Mouse (Mus musculus): ENCODE data around the gene Ppard. TPM values are rescaled to one million over a fixed set of nuclear protein-coding genes. Genes with fewer than 3 reads are reported as not detected.

Ppard gene
- polyA plus RNA-seq (2012; fragmentation: generic; extraction: Trizol): 10 to 100 TPM in 1 of 2 experiments, 1 to 10 TPM in 1; 8.9 to 25.0 TPM

GRCm38 (mm10) chr17:28232475-28233060 is at the start of gene Ppard:
Gene Ppard, plus strand, starts transcription at chr17:28232700.

GRCm38 (mm10) chr17:28207591-28208313 is 24.7 kb upstream of the Ppard start, which contains the start of gene Def6:
Gene Def6, plus strand, starts transcription at chr17:28207778.

GRCm38 (mm10) chr17:28313212-28313879 is 80.8 kb downstream of the Ppard start, which contains the start of gene Fance:
Gene Fance, plus strand, starts transcription at chr17:28313519.

GRCm38 (mm10) chr17:28328366-28328928 is 95.9 kb downstream of the Ppard start, which contains the start of gene Rpl10a:
Gene Rpl10a, plus strand, starts transcription at chr17:28328471.

GRCm38 (mm10) chr17:28350466-28351352 is 118.2 kb downstream of the Ppard start, which contains the start of gene Tead3:
Gene Tead3, minus strand, starts transcription at chr17:28350817.

Other genes starting within 250 kb of the Ppard start
- gene Tcp11, start 152.1 kb upstream of the Ppard start, polyA plus RNA-seq (2012; fragmentation: generic; extraction: Trizol): under 1 TPM in 1 of 2 experiments, not detected in 1; 0.05 TPM
- gene Scube3, start 90.6 kb upstream of the Ppard start, polyA plus RNA-seq (2012; fragmentation: generic; extraction: Trizol): 10 to 100 TPM in 1 of 2 experiments, under 1 TPM in 1; 0.64 to 11.6 TPM
- 10 to 100 TPM; 18.8 to 45.8 TPM for gene Zfp523, start 55.6 kb upstream of the Ppard start, polyA plus RNA-seq (2012; fragmentation: generic; extraction: Trizol)
- 10 to 100 TPM in 1 of 2 experiments, 1 to 10 TPM in 1; 6.4 to 13.3 TPM for gene Def6, start 24.9 kb upstream of the Ppard start, polyA plus RNA-seq (2012; fragmentation: generic; extraction: Trizol)
- 10 to 100 TPM; 44.0 to 46.3 TPM for gene Fance, start 80.8 kb downstream of the Ppard start, polyA plus RNA-seq (2012; fragmentation: generic; extraction: Trizol)
- 1,000 to 10,000 TPM; 3,726 to 3,941 TPM for gene Rpl10a, start 95.8 kb downstream of the Ppard start, polyA plus RNA-seq (2012; fragmentation: generic; extraction: Trizol)
- 10 to 100 TPM in 1 of 2 experiments, 1 to 10 TPM in 1; 7.0 to 33.0 TPM for gene Tead3, start 118.1 kb downstream of the Ppard start, polyA plus RNA-seq (2012; fragmentation: generic; extraction: Trizol)
- not detected for gene Tulp1, start 132.5 kb downstream of the Ppard start, polyA plus RNA-seq (2012; fragmentation: generic; extraction: Trizol)